Mouse (Mus musculus): ENCODE data around the gene Ppme1.

DNA sequence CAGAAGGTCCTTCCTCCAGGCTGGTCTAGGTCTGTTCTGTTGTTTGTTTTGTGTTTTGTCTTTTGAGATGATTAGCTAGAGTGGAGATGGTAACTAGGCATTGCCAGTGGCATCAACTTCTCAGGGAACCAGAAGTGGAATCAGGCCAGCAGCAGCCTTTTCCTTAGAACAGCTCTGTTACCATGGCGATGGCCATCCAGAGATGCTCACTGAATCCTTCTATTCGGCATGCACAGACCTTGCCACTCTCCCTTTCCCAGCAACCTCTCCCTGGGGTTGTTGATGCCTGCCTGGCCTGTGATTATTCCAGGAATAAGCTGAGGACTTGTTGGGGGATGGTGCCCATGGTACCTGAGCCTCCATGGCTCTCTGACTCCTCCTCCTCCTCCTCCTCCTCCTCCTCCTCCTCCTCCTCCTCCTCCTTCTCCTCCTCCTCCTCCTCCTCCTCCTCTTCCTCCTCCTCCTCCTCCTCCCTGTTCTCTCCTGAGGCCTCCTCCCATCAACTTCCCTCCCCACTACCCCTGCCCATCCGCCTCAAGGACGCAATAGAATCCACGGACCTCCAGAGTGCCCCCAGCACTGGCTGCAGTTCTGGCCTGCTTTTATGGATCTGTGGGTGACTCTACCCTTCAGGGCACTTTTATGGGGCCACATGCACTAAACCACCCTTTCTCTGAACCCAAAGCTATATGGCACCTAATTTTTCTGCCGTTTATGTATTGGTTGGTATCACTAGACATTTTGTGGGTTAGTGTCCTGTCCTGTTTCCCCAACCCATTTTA is 64.0 kb downstream of the Ppme1 start:
- no peak for TF ChIP-seq POLR2A (IDR thresholded peaks at IDR 0.05; ENCODE audit: borderline replicate concordance, control insufficient read depth, low read depth, low read length)
- no peak for TF ChIP-seq CTCF (IDR thresholded peaks at IDR 0.05; ENCODE audit: control insufficient read depth, insufficient read depth, low read length)

Measured in bone marrow, adult 2 months (tissue).